Mouse (Mus musculus) MN1 (cell line): ENCODE results near the gene Sesn3.
"Not testable (repeated sequence)": the region's sequence is repeated elsewhere in the genome, so short reads cannot be mapped to it uniquely, and the experiment has no call there.

ENCODE experiments used
- DNase-seq: peaks from one replicate; pipeline ENCODE4 v3.0.0-alpha.2; 2016; ENCODE audit warnings: low spot score

The Sesn3 gene

DNA sequence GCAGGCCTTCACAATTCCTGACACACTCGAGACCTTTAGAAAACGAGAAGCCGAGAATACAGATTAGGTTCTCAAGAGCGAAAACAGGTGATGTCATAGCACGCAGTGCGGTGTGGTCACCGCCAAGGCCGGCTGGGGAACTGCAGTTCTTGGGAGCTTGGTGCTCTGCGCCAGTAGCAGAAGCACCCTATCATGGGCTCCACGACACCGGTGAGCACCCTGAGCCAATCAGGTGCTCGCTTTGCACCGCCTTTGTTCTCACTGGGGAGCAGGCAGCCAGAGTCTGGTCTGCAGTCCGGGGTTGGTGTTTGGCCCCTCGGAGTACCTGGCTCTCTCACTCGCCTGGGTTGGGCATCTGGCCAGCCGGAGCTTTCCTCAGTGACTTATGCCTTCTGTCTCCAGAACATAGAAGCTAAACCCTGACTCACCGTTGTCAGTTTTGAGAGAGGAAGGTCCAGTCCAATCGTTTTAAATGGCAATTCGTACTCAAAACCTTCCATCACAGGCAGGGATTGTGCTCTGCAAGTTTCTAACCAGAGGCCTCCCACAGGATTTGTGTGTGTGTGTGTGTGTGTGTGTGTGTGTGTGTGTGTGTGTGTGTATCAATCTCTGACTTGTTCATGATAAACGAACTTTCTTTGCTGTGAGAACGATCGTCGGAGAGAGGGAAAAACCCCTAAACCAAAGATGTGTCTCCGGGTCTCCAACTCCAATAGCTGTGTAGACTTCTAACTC lies at the start of gene Sesn3:
Sesn3 (plus strand) TSS at position 82 of the 735 bp plus-strand sequence.
- DNase-seq, result peak; percentile 91

DNA sequence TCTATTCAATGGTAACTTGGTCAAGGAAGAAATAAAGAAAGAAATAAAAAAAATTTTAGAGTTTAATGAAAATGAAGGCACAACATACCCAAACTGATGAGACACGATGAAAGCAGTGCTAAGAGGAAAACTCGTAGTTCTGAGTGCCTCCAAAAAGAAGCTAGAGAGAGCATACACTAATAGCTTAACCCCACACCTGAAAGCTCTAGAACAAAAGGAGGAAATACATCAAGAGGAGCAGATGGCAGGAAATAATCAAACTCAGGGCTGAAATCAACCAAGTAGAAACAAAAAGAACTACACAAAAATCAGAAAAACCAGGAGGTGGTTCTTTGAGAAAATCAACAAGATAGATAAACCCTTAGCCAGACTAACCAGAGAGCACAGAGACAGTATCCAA lies 47.8 kb upstream of the Sesn3 start:
- not testable (repeated sequence) for DNase-seq

DNA sequence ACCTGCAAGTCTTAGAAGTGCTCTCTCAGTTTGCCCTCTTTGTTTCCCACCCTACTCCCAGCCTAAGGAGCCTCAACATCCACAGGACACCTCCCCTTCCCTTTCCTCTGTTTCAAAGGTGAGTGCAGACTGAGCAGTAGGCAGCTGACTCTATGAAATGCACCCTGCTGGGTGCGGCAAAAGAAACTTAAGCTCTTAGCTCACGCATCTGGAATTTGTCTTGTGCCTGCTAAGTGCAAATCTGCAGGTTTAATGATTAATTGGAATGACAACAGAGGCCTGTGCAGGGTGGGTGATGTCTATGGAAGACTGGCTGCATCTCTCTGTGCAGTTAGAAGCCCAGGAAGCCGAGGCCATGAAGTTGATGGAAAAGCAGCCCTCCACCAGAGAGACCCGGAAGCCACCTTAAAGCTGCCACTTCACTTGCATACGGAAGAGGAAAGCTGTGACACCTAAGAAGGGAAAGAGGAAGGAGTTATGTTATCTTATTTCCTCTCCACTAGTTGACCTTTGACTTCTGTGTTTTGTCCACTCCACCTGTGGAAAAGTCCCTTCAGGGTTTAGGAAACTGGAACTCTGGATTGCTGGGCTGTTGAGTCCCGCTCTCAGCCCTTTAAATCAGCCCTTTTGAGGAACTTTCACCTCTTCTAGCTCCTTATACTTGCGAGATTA lies 41.0 kb upstream of the Sesn3 start:
- no peak for DNase-seq

DNA sequence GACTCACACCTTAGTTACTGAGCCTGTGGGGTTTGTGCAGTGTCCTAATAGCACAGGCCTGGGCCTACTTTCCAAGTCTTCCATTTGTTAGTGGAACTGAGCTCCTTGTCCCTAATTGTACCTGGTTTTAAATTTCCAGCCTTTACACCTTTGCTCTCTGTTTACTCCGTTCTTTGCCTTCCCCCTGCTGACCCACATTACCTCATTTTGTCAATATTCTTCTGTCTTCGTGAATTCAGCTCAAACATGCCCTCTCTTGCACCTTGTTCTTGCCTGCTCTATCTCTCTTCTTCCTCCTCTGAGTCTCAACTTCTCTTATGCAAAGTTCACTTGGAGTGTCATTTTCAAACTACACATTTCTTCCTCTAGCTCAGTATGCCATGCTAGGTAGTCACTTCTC lies 39.6 kb upstream of the Sesn3 start:
- DNase-seq, result no peak

GRCm38 (mm10) chr9:14241003-14241402 lies 33.9 kb upstream of the Sesn3 start:
- DNase-seq, result not testable (repeated sequence)

DNA sequence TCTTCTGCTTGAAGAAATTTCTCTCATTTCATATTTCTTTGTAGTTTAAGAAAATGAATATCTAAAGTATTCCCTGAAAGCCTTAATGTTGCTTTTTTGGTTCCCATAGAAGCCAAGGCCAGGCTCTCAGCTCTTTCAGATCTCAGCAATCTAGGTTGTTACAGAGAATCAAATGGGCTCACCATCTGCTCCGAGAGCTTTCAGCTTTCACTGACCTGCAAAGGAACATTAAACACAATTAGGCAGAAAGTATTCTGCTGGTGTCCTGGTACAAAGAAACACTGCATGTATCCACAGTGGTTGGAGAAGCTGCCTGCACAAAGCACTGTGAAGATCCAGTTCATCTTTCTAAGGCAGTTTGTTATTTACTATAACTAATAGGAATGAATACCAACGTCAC lies 32.6 kb upstream of the Sesn3 start:
- DNase-seq, result no peak

DNA sequence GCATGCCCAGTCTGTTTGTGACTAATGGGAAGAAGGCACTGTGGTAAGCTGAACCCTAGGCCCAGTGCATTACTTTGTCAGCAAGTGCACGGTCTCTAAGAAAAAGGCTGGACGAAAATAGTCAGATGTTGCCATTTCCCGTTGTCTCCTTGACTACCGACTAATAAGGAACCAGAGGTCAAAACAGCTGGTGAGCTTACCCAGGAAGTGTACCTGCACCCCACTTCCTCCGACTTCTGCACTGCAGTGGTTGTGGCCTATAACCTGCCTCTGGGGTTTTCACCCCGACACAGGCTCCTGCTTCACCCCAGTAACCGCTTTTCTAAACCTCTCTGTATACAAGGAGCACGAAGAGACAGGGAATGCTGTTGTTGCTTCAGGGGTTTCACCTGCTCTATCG lies 30.3 kb upstream of the Sesn3 start:
- DNase-seq, result no peak

DNA sequence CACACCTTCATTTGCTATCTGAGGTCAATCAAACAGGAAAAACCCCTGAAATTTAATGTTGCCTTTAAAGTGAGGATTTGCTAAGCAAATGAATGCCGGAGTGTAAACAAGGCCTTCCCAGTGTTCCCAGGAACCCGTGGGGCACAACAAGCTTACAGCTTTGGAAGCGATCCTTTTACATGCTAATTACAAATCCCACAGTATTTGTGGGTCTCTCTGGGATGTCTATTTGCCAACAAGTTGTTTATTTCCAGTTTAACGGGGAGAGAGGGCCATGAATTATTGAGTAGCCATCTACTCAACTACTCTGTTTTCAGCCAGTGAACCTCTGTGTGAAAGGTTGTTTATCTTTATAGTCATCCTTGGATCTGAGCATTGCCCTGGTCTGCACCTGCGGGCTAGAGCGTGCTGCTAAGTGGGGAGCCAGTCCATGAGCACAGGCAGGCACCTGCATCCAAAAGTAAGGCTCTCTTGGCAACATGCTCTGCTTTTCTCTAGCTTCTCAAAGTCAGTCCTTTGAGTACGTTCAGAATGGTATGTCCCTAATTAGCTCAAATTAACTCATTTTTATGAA lies 29.8 kb upstream of the Sesn3 start:
- no peak for DNase-seq

DNA sequence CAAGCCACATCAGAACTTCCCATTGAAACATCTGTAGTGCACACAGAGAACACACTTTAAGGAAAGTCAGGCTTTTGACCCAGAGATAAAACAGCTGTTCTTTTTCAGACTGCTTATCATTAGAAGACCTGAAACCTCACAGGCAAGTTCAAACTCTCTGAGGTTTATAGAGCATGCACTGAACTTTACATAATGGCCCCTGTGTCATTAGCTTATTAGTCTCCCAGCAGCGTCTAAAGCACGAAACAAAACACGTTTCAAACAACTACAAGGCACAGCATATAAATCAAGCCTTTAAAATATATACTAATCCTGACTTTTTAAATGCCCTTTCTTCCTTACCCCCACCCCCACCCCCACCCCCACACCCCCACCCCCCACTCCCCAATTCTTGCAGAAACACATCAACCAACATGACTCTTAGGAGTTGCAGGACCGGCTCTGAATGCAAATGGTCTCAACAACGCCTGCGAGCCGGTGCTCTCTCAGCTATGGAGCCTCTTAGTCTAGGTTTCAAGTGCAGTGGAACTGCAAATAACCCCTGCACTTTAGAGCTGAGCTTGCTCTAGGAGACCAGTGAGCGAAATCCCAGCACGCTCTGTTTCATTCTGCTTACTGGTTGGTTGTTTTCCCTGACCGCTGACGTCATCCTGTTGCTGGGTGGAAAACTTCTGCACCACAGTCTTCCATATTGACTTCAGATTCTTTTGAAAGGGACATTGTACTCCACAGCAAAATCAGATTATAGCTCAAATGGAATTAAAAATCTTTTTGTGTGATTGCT lies 28.7 kb upstream of the Sesn3 start:
- DNase-seq, result no peak

DNA sequence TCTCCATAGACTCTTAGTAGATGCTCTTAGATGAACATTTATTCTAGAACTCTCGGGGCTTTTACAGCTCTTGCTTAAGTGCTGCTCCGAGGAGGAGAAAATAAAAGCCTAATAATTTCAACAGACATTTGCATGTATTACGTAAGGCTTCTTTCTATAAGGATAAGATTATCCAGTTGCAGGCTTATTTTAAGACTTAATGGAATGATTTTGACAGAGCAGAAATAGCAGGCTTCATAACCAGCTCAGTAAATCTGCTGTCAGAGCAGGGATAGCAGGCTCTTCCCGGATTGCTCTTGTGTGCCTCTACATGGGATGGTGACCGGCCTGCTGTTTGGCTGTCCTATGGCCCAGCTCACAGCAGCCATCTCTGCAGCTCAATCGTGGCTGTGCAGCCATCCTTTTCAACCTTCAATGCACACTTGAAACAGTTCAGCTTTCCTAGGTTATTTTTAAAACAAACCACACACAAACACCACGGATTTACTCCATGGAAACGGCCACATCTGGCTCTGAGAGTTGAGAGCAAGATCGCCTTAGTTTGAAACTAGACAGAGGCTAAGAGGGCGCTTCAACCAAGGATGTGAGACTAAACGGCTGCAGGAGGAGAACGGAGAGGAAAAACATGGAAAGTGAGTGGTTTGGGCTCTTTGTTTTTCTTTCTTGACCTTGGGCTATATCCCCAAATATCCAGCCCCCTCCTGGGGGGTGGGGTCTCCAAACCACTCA lies 27.2 kb upstream of the Sesn3 start:
- DNase-seq, result no peak

- no peak for DNase-seq
These were observed 26.7 kb upstream of the Sesn3 start for GRCm38 (mm10) chr9:14248209-14248596.

DNA sequence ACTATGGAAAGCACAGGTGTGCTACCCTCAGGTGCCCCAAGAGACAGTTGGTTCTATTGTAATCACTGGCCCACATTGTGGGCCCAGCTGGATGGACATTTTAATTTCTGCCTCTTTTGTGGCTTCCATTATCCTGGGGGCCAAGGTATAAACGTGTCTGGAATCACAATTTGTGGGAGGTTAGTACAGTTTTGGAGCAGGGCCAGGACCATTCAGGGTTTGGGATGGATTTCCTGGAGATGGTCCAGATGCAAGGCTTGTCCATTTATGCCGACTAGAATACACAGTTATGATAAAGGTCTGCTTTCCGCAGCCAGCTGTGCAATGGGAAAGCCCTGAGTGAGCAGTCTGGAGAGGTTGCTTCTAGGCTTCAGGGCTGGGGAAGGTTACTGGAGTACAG lies 13.7 kb upstream of the Sesn3 start:
- peak; percentile 27 for DNase-seq

GRCm38 (mm10) chr9:14262568-14262972 lies 12.3 kb upstream of the Sesn3 start:
- no peak for DNase-seq

DNA sequence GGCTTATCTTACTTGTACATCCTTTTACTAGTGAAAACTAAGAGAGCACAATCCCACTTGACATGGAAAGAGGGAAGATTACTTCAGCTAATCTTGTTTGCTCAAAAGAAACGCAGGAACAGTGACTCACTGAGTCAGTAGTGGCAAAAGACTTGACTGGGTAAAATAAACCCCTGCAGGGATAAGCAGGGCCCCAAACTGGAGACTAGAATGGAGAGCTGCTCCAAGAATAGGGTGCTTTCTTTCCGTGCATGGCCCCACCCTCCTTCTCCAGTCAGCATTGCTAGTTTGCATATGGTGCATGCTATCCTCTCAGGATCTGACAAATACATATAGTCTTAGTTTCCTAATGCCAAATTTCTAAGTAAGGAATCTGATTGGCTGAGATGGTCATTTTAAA lies 8.4 kb upstream of the Sesn3 start:
- no peak for DNase-seq

GRCm38 (mm10) chr9:14268578-14268977 lies 6.3 kb upstream of the Sesn3 start:
- DNase-seq, result no peak

DNA sequence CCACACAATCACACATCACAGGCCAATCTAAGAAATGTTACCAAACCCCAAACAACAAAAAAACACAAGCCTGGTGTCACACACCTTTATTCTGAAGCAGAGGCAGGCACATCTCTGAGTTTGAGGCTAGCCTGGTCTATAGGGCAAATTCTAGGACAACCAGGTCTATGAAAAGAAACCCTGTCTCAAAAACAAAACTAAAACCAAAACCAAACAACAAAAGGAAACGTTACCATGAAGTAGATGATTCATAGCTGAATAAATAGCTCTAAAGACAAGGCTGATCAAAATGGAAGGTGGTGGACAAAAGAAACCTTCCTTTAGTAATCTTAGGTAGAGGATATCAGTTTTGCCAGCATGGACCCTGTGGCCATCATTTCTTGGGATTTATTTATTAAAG lies 1.9 kb upstream of the Sesn3 start:
- DNase-seq, result no peak

GRCm38 (mm10) chr9:14274586-14274985 lies 281 bp upstream of the Sesn3 start:
- no peak for DNase-seq

- peak; percentile 97 for DNase-seq
These were observed 1.1 kb downstream of the Sesn3 start for GRCm38 (mm10) chr9:14275792-14276480.

GRCm38 (mm10) chr9:14276481-14277287 lies 1.8 kb downstream of the Sesn3 start:
- peak; percentile 11 for DNase-seq

DNA sequence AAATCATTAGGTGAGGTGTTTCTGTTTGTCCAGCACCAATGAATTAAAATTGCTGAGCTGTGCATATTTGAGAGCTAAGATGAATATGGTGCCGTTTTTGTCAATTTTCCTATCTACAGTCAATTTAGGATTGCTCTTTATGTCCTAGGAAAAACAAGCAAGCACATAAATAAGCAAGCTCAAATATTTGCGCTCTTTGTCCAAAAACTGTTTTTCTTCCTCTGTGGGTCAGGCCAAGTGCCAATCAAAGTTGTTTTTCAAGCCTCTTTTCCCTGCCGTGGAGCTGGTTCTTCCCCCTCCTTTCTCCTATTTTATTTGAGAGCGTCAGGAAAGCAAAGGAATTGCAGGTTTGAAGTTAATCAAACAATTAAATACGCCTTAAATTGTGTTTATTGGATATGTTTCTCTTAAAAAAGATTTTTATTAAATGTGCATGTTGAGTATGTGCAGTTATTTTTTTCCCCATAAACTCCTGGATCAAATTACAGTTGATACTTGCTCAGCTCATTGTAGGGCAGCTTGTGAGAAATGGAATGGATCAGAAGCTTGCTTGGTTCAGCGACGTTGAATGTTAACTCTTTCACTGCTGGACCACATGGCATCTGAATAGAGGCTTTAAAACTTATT lies 2.6 kb downstream of the Sesn3 start:
- DNase-seq, result peak; percentile 21
